Mouse (Mus musculus) spleen, embryonic (tissue): Measurements from ENCODE around the gene Rapgef6.
"Not testable (repeated sequence)": the region's sequence is repeated elsewhere in the genome, so short reads cannot be mapped to it uniquely, and the experiment has no call there.

Source experiments
- CTCF ChIA-PET: fragments of 350-600 bp; sonication (Branson Sonifier 250); formaldehyde crosslinking; loops from one replicate; lab custom pipeline; 2022; lab: Charles Lee

Rapgef6 gene

DNA sequence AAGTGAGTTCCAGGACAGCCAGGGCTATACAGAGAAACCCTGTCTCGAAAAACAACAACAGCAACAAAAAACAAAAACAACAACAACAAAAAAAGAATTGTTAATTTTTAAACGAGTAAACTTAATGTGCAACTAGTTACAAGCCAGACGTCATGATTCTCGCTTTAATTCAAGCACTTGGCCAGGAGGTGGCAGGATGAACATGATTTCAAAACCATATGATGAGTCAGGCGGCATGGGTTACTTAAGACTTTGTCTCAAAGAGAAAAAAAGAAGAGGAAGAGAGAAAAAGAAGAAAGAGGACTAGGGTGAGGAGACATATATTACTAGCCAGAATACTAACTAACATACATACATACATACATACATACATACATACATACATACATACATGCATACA is 40.1 kb downstream of the Rapgef6 start:
- CTCF ChIA-PET: no interaction called here

GRCm38 (mm10) chr11:54567959-54568358 is 45.3 kb downstream of the Rapgef6 start:
- CTCF ChIA-PET: interaction anchor here (0.7 kb wide), 3 partner anchors 43 to 273 kb away, joined by 3 to 4 read pairs (median 4); no protein-coding TSS in a partner anchor

DNA sequence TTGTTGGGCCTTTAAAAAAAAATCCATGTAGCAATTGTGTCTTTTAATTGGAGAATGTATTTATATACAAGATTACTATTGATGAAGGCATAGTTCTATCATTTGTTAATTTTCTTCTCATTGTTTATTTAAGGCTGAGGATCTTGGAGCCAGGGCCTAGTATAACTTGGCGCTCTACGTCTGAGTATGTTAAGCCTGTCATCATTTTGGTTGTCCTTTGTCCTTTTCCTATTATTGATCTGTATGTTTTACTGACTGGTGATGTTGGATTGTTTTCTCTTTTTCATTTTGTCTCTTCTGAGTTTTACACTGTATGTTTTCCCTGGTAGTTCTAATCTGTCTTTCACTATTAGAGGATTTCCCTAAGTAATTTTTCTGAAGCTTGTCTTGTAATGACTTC is 52.1 kb downstream of the Rapgef6 start:
- CTCF ChIA-PET: no interaction called here

DNA sequence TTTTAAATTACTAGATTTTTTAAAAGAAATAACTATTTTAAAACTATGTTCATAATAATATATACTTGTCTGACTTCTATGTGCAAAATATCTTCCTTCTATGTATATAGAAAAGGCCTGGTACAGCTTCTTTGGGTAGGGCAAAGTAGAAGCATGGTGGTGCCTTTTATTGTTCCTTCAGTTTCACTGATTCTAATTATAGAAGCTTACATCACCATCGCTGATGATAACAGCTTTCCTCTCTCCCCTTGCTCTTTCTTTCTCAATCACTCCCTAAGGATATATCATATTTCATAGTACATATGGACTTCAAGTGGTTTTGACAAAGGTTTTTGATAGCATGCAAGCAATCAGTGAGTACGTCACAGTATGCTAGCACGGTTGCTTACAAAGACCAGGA is 69.9 kb downstream of the Rapgef6 start:
- CTCF ChIA-PET: no interaction called here

DNA sequence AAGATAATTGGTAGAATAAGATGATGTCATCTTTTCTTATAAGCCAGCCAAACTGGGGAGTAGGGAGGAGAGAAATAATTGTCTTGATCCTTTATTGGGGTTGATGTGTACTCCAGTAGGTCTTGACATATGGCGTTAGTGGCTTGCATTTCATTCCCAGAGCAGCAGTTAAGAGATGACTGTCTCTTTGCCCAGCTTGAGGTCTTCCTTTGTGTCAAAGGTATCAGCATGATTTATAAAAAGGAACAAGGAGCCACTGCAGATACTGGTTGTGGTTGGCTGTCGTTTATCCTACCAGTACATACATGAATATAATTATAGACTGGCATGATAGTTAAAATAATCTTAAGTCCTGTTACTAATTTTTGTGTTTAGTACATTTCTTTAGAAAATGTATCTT is 71.4 kb downstream of the Rapgef6 start:
- CTCF ChIA-PET: no interaction called here

GRCm38 (mm10) chr11:54595053-54595452 is 72.4 kb downstream of the Rapgef6 start:
- CTCF ChIA-PET: no interaction called here

GRCm38 (mm10) chr11:54595905-54596555 is 73.4 kb downstream of the Rapgef6 start:
- CTCF ChIA-PET: no interaction called here

- CTCF ChIA-PET: interaction anchor here (0.7 kb wide), 1 partner anchor 124 kb away, joined by 12 read pairs; no protein-coding TSS in a partner anchor
These were observed 75.3 kb downstream of the Rapgef6 start for GRCm38 (mm10) chr11:54597902-54598447.

GRCm38 (mm10) chr11:54601121-54601520 is 78.5 kb downstream of the Rapgef6 start:
- CTCF ChIA-PET: no interaction called here

DNA sequence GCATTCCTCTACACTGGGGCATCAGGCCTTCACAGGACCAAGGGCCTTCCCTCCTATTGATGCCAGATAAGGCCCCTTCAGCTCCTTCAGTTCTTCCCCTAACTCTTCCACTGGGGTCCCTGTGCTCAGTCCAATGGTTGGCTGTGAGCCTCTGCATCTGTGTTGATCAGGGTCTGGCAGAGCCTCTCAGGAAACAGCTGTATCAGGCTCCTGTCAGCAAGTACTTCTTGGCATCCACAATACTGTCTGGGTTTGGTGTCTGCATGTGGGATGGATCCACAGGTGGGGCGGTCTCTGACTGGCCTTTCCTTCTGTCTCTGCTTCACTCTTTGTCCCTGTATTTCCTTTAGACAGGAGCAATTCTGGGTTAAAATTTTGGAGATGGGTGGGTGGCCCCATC is 80.1 kb downstream of the Rapgef6 start:
- CTCF ChIA-PET: not testable (repeated sequence)

DNA sequence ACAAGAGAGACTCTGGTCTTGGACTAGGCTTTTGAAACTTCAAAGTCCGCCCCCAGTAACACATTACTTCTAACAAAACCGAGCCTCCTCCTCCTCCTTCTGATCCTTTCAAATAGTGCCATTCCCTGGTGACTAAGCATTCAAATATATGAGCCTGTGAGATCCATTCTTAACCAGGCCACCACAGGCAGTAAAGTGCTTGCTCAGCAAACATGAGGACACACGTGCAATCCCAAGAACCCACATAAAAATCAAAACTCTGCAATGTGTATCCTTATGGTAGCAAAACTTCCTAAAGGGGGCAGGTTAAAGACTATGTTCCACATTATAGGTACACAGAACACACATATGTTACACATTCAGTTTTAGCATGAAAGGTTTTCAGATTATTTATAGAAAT is 81.8 kb downstream of the Rapgef6 start:
- CTCF ChIA-PET: interaction anchor here (0.6 kb wide), 1 partner anchor 37 kb away, joined by 3 read pairs; no protein-coding TSS in a partner anchor

DNA sequence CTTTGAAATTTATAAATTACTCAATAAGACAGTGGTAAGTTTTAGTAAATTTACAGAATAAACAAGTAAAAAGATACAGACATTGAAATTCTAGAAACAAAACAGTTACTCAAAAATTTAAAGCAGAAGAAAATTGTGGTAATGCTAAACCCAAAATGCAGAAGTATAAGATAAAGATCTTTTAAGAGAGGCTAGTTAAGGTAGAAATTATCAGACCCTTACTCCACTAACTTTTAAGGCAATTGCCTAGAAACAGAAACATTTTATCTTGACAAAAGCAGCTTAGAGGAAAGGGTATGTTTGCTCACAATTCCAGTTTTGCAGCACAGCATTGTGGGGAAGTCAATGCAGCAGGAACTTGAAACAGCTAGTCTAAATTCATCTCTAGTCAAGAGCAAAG is 91.0 kb downstream of the Rapgef6 start:
- CTCF ChIA-PET: no interaction called here

DNA sequence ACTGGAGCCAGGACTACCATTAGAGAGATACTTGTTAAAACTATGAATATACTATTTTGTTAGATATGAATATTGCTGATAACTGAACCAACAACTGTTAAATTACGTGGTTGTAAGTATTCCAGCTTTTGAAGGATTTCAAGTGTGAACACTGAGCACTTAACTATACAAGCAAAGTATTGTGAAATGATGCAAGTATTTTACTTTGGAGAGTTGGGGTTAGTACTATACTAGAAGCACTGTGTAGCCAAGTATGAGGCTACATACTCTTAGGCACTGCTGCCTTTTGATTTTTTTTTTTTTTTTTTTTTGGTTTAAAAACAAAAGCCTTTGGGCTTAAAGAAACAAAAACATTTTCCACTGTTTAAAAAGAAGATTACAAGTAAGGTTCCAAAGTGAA is 91.9 kb downstream of the Rapgef6 start:
- CTCF ChIA-PET: interaction anchor here (0.6 kb wide), 1 partner anchor 156 kb away, joined by 6 read pairs; no protein-coding TSS in a partner anchor

DNA sequence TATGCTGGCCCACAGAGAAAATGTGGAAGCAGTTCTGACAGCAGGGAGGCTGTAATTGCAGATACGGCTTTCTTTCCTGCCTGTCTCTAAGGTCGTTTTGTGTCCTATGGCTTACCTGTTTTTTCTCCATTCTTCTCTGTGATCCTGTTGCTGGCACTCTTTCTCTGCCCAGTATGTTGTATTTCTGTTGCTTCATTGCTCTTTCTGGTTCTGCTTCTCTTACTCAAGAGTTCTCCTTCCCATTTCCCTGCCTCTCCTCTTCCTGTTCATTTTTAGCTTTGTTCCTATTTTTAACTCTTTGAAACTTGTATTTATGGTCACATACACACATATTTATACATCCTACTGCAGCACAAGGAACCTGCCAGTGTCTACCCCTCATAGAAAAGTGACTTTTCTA is 96.2 kb downstream of the Rapgef6 start:
- CTCF ChIA-PET: no interaction called here

DNA sequence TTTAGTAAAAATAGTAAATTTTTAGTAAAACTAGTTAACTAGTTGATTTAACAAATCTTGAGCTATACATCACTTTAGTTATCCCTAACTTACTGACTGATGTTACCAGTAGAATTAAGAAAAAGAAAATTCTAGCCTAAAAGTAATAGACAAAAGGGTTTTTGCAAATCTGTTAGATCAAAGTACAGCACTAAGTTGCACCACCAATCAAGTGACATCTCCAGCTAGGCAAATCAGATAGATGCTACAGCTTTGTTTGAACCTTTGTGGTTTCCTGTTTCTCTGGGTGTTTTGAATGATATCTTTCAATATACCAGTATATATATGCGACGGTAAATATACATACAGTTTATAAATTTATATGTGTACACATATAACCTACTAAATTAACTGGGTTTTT is 99.1 kb downstream of the Rapgef6 start:
- CTCF ChIA-PET: no interaction called here

- CTCF ChIA-PET: interaction anchor here (0.5 to 0.6 kb wide), 2 partner anchors 15 to 190 kb away, joined by 6 to 7 read pairs; no protein-coding TSS in a partner anchor
These were observed 104.3 kb downstream of the Rapgef6 start for GRCm38 (mm10) chr11:54626905-54627304.

- CTCF ChIA-PET: no interaction called here
These were observed 123.8 kb downstream of the Rapgef6 start for GRCm38 (mm10) chr11:54646420-54646819.

DNA sequence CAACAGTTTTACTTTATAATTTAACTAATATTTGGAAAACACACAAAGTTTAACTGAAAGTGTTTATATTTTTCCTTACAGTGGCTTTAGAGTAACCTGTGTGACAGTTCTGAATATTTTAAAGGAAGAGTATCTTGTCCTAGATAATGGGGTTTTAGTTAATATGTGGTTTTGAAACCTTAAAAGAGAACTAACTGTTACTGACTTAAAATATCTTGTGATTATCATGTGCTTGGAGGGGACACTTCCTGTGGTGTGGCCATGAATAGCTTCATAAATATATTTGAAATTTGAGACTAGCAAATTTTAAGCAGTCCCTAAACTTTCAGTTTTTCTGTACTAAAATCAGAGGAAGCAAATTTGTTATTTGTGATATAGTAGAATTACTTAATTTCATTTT is 125.9 kb downstream of the Rapgef6 start:
- CTCF ChIA-PET: no interaction called here

DNA sequence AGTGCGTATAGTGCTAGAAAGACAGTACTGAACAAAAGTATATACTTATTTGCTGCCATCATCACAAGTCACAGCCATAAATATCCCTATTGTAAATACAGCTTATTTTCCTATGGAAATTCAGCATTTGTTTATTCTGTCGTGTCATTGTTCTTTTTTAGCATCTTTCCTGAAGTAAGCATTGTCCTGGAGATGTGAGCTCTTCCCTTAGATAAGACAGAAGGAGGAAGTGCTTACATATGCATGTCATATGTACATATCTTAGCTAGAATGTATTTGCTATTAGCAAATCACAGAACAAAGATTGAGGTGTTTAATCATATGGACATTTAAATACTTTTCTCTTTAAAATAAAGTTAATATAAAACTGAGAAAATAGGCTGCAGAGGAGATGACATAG is 132.8 kb downstream of the Rapgef6 start:
- CTCF ChIA-PET: no interaction called here

DNA sequence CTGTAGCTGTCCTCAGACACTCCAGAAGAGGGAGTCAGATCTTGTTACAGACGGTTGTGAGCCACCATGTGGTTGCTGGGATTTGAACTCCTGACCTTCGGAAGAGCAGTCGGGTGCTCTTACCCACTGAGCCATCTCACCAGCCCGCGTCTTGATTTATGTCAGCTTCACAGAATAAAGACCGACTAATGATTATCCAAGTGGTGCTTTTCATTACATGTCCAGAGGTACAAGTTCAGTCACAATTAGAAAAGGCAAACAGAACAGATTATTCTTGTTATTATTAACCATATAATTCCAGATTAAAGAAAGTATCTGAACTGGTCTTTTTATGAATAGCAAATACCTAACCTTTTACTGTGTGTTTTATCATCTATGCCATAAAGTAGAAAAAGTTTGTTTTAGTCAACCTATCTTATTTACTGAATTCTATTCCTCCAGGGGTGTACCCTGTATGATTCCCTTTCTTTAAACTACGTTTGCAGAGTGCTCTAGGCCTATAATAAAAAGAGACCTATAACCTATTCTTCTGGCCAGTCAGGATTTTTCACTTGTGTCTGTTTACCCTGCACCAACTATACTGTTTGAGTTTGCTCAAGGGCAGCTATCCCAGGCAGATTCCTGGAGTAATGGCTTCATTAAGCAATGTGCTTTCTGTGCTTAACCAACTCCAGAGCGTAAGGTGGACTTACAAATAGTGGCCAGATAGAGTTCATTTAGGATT is 151.1 kb downstream of the Rapgef6 start:
- CTCF ChIA-PET: interaction anchor here (0.7 kb wide), 1 partner anchor 15 kb away, joined by 3 read pairs; no protein-coding TSS in a partner anchor

DNA sequence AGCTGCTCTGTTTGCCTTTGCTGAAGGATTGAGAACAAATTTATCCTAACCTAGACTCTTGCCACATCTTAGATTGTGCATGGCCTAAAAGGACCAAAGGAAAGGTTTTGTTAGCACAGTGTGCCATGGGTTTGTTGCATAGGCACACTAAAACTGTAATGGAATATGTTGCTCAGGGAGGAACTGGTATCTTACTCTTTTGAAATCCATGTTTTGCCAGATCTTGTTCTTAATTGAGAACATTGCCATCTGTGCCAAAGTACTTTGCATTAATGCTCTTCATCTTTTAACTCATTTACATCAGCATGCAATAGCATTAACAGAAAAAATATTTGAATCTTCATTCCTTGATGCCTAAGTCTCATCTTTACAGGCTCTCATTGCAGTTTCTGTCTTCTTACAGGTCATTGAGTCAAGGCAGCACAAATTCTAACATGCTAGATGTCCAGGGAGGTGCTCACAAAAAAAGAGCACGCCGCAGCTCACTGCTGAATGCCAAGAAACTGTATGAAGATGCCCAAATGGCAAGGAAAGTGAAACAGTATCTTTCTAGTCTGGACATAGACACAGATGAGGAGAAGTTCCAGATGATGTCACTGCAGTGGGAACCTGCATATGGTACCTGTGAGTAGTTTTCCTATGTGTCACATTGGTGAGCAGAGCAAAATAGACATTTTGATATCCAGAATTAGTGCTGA is 153.3 kb downstream of the Rapgef6 start:
- CTCF ChIA-PET: no interaction called here

GRCm38 (mm10) chr11:54679141-54679540 is 156.5 kb downstream of the Rapgef6 start:
- CTCF ChIA-PET: interaction anchor here (1.0 kb wide), 1 partner anchor 350 kb away, joined by 4 read pairs; no protein-coding TSS in a partner anchor
